Mouse (Mus musculus) heart, postnatal 0 days (tissue): Measurements from ENCODE around the gene Prkca. TPM values are rescaled to one million over a fixed set of nuclear protein-coding genes. Genes with fewer than 3 reads are reported as not detected.
A peak's percentile ranks its signal among the peaks of the same experiment; 100 is the strongest.

ENCODE experiments used
- ATAC-seq: fragments of 200-750 bp; cut with Nextera tagmentation; 2 replicates; pipeline ENCODE4 v1.8.0; 2017; ENCODE audit warnings: low read depth, moderate number of reproducible peaks, moderate library complexity; ENCODE audit not compliant: insufficient read depth
- DNase-seq: peaks from one replicate; pipeline ENCODE4 v3.0.0-alpha.2; 2016; ENCODE audit warnings: low spot score
- H3K27ac ChIP-seq: fragments of 300-500 bp; sonication (generic); 2 replicates; pipeline ENCODE4 v1.5.1; 2014; ENCODE audit warnings: low read depth, mild to moderate bottlenecking
- H3K27me3 ChIP-seq: fragments of 300-500 bp; sonication (generic); 2 replicates; pipeline ENCODE4 v1.6.1; 2014; ENCODE audit warnings: low read length, mixed read lengths; ENCODE audit not compliant: control insufficient read depth, insufficient read depth
- H3K36me3 ChIP-seq: fragments of 300-500 bp; sonication (generic); replicated peaks from 2 replicates; pipeline ENCODE4 v1.6.1; 2014; ENCODE audit warnings: low read length, mixed read lengths; ENCODE audit not compliant: control insufficient read depth, insufficient read depth
- H3K4me1 ChIP-seq: fragments of 300-500 bp; sonication (generic); 2 replicates; pipeline ENCODE4 v1.6.1; 2014; ENCODE audit warnings: antibody characterized with exemption; ENCODE audit not compliant: control insufficient read depth, insufficient read depth
- H3K4me2 ChIP-seq: fragments of 300-500 bp; sonication (generic); 2 replicates; pipeline ENCODE4 v1.6.1; 2014; ENCODE audit warnings: low read depth, mild to moderate bottlenecking, low read length, moderate library complexity
- H3K4me3 ChIP-seq: fragments of 300-500 bp; sonication (generic); 2 replicates; pipeline ENCODE4 v1.5.1; 2014; ENCODE audit warnings: low read depth, low read length
- H3K9ac ChIP-seq: fragments of 300-500 bp; sonication (generic); replicated peaks from 2 replicates; pipeline ENCODE4 v1.6.1; 2014; ENCODE audit warnings: low read depth, low read length, mixed read lengths
- H3K9me3 ChIP-seq: fragments of 300-500 bp; sonication (generic); replicated peaks from 2 replicates; pipeline ENCODE4 v1.6.1; 2016; ENCODE audit warnings: low read length; ENCODE audit not compliant: control insufficient read depth
- CTCF ChIP-seq: IDR thresholded peaks from 2 replicates; pipeline ENCODE4 v1.5.1; 2016; ENCODE audit warnings: antibody characterized with exemption, control low read depth, low read depth
- EP300 ChIP-seq: IDR thresholded peaks from 2 replicates; pipeline ENCODE4 v1.6.1; 2016; ENCODE audit warnings: antibody characterized with exemption, low read depth
- WGBS: fragments of 180-500 bp; shearing (Covaris S2); extraction: QIAGEN DNeasy Blood & Tissue Kit; methylation state at CpG from one replicate; pipeline ENCODE4 v1.1.7; 2014; 5-methylcytosine and 5-hydroxymethylcytosine counted together
- polyA plus RNA-seq: library from polyadenylated mRNA; unstranded; fragments of >200 nt; fragmentation: Nextera tagmentation; extraction: Ambion mirVana; gene quantifications from 2 replicates; pipeline ENCODE4 v1.2.1, GENCODE M21; 2015
- total RNA-seq: library from RNA; depleted of rRNA; stranded (reverse); fragments of >200 nt; gene quantifications from 2 replicates; pipeline ENCODE4 v1.2.3, GENCODE M21; 2014; ENCODE audit warnings: low replicate concordance

The Prkca gene
- total and polyA plus RNA-seq, 2 experiments from 2014 or later: 7.0 to 11.2 TPM

- no peak for DNase-seq
- no peak for ATAC-seq
- H3K4me3 ChIP-seq: no peak overlapping the region
- H3K9ac ChIP-seq: no peak overlapping the region
- no peaks in the 10 kb centered on the region for H3K27me3 ChIP-seq
- H3K4me2 ChIP-seq: no peak overlapping the region
- TF ChIP-seq EP300: no peak
- TF ChIP-seq CTCF: peak; percentile 46
- H3K9me3 ChIP-seq: no peaks in the 10 kb centered on the region
- H3K36me3 ChIP-seq: no peaks in the 10 kb centered on the region
- H3K27ac ChIP-seq: peak overlapping the region; percentile 49
- WGBS: 24% methylated on average over 4 of the region's 4 CpGs
- H3K4me1 ChIP-seq: peaks cover 9% of the 10 kb centered on the region
Observed at GRCm38 (mm10) chr11:108135407-108136159, 208.1 kb downstream of the Prkca start.

DNA sequence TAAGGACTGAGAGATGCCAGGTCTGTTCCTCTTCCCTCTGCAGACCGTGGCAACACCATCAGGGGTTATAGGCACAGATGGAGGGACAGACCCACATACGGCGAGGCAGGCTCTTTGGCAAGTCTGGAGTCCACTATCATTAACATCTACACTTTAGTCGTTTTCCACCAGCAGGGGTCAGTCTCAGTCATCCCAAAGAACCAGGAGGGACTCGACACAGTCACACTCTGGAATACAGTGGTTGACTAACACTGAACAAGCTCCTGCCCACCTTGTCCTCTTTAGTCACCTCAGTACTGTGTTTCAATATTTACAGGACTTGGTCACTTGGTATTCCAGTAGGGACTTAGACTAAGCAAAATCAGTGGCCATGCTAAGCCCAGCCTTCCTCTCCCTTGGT lies 215.1 kb downstream of the Prkca start:
- TF ChIP-seq EP300 (no peak), CTCF (peak; percentile 56)
- no peak for ATAC-seq
- 0 out of 2 replicates have a peak, but pooled peaks cover 8% of the 10 kb centered on the region for H3K4me1 ChIP-seq

GRCm38 (mm10) chr11:108127908-108128307 lies 215.8 kb downstream of the Prkca start:
- no peak for TF ChIP-seq EP300
- no peak for ATAC-seq
- no peak overlapping the region for H3K4me3 ChIP-seq
- 0 out of 2 replicates have a peak, but pooled peaks cover 9% of the 10 kb centered on the region for H3K4me1 ChIP-seq
- H3K36me3 ChIP-seq: no peaks in the 10 kb centered on the region
- H3K9ac ChIP-seq: no peak overlapping the region
- no peak for DNase-seq
- 44% methylated on average over 5 of the region's 5 CpGs for WGBS
- no peak overlapping the region for H3K27ac ChIP-seq
- no peaks in the 10 kb centered on the region for H3K27me3 ChIP-seq
- no peaks in the 10 kb centered on the region for H3K9me3 ChIP-seq
- no peak overlapping the region for H3K4me2 ChIP-seq

More for the DNA sequence above, 215.1 kb downstream of the Prkca start:
- Histone ChIP-seq H3K9ac (no peak overlapping the region), H3K9me3 (no peaks in the 10 kb centered on the region), H3K27me3 (no peaks in the 10 kb centered on the region), H3K36me3 (no peaks in the 10 kb centered on the region), H3K4me2 (no peak overlapping the region), H3K27ac (no peak overlapping the region), H3K4me3 (no peak overlapping the region)
- WGBS: 52% methylated on average over 5 of the region's 5 CpGs
- no peak for DNase-seq

- peaks cover 31% of the 10 kb centered on the region; the same call in 1 of the 2 replicates for H3K4me1 ChIP-seq
- no peak overlapping the region for H3K4me2 ChIP-seq
- H3K4me3 ChIP-seq: no peak overlapping the region
- ATAC-seq: no peak
- no peak overlapping the region for H3K9ac ChIP-seq
- H3K27ac ChIP-seq: no peak overlapping the region; the same call in 1 of the 2 replicates
- H3K9me3 ChIP-seq: no peaks in the 10 kb centered on the region
- 70% methylated on average over 7 of the region's 7 CpGs for WGBS
- DNase-seq: no peak
- H3K36me3 ChIP-seq: no peaks in the 10 kb centered on the region
- H3K27me3 ChIP-seq: no peaks in the 10 kb centered on the region
- TF ChIP-seq CTCF (no peak), EP300 (no peak)
Observed at GRCm38 (mm10) chr11:108122486-108122885, 221.2 kb downstream of the Prkca start.

DNA sequence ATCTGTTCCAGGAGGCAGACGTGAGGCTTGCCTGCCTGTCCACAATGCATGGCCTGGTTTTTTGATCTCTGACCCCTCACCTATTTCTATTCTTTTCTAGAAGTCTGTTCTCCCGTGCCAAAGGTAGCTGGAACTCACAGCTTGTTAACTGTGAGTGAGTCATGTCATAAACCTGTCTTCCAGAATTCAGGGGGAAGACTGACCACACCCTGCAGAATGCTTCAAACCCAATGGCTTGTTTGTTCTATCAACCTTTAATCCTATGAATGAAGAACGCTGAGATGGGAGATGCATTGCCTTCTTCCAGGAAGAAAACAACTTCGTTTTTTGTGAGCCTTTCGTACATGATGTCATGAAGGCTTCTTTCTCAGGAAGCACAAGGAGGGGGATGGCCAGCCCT lies 223.0 kb downstream of the Prkca start:
- DNase-seq: no peak
- no peaks in the 10 kb centered on the region for H3K9me3 ChIP-seq
- no peak overlapping the region for H3K27ac ChIP-seq
- H3K4me2 ChIP-seq: no peak overlapping the region
- no peaks in the 10 kb centered on the region for H3K27me3 ChIP-seq
- peaks cover 31% of the 10 kb centered on the region; the same call in 1 of the 2 replicates for H3K4me1 ChIP-seq
- no peak overlapping the region for H3K4me3 ChIP-seq
- TF ChIP-seq CTCF: no peak
- TF ChIP-seq EP300: no peak
- 75% methylated on average over 5 of the region's 5 CpGs for WGBS
- no peak overlapping the region for H3K9ac ChIP-seq
- ATAC-seq: no peak
- H3K36me3 ChIP-seq: no peaks in the 10 kb centered on the region
